Mouse (Mus musculus): ENCODE results near the gene Slc27a1.

Slc27a1 gene

DNA sequence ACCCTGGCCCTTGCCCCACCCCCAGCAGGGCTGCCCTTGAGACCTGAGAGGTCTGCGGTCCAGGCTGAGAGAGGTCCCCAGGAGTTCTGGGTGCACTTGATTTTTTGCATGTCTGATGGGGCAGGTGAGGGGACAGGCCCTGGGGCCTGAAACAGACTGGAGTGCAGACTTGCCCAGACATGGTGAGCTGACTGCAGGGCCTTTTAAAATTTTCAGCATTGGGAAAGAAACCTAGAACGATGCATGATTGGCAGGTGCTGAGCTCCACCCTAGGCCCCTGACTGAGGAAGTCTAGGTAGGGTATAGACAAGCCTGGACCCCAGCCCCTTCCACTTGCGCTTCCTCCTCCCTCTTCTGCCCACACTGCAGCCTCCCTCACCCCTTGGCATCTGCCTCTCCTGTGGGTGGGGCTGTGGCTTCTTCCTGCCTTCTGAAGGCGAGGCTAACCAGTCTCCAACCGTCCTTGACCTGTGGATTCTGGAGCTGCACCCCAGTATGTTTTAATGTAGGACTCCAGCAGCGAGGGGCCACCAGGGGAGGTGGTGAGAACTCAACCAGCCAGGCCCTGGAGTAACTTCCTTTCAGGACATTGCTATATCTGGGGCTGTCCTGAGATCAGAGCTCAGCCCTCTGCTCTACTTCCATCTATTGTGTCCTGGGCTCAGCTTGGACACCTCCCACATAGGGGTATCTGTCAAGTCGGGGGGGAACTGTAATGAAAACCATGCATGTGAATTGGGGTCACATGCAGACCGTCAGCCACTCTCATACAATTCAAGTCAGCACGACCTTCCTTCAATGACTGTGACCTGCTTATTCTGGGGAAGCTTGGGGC, 58.8 kb downstream of the Slc27a1 start:
- no peak for DNase-seq

DNA sequence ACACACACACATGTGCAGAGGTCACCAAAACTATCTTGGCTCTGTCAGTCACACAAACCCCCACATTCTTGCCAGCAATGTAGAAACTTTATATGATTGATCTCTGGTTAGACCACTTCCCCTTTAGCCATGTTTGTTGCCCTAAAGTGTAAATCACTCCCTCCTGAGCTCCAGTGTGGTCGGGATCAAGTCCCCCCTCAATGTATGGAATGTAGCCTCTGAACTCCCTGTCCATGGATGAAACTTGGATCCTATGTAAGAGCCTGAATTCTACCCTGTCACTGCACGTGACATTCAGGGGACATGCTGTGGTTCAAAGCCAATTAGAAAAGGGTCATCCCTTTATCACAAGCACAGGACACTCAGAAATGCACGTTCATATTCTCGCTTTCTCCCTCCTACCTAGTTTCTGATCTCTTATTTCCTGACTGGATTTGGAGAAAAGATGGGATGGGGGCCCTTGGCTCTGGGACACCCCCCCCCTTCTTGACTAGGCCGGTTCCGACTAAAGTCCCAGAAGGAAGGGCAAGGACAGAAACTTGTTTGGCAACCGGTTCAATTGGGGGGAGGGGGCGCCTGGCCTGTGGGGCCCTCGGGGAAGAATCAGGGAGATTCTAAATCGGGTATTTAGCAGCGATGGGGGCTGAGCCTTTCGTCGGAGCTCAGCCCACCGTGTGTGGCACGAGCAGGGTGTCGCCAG, 59.9 kb downstream of the Slc27a1 start:
- DNase-seq, result no peak

DNA sequence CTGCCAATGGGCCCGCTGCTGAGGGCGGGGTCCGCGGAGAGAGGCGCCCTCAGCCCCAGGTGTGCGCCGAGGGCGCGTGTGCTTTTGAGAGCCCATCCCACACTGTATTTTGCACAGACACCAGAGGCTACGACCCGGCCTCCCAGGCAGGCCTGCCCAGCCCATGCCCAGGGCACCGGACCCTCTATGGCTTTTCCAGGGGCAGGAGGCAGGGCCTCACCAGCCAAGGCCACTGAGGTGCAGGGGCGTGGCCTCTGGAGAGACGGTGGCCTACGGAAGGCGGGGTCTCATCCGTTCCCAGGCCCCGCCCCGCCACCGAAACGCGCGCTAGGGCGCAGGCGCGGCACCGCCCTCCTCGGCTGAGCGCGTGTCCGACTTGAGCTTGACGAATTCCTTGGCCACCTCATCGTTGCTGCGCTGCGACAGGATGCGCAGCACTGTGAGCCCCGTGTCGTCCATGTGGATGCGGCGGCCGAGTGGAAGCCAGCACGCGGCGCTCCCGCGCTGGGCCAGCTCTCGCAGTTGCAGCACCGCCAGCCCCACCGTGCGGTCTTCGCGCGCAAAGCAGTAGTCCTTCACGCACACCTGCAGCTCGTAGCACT, 60.5 kb downstream of the Slc27a1 start:
- peak; percentile 94 for DNase-seq

DNA sequence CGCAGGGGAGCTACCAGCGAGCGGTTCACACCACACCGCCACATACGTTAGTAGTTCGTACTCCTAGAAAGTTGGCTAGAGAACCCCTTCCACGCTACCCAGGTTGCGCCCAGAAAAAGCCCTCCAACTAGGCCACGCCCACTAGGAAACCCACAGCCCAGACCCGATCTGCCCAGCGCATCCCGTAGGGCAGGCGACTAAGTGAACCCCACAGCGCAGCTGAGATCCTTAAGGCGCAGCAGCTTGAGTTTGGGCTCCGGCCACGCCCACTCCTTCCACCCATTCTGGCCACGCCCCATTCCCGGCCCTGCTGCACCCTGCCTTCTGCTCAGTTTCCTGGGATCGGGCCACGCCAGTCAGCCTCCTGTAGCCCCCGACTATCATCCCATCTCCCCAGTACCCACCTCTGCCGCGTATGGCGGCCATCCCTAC, 61.1 kb downstream of the Slc27a1 start:
- DNase-seq, result peak; percentile 59

DNA sequence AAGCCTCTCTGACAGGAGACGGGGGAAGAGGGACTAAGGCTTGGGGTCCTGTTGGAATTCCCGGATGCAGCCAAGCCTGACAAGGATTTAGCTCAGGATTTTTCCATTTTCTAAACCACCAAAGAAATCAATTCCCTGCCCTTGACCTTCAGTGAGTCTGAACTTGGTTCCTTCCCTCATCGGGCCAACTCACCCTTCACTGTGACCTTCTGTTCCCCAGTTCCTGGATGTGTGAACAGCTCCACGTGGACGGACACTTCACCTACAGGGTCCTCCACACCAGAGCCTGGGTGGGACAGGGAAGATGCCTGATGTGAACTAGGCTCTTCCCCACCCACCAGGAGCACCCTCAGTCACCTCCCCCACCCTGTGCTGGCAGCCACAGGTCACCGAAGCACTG, 62.1 kb downstream of the Slc27a1 start:
- DNase-seq, result no peak

DNA sequence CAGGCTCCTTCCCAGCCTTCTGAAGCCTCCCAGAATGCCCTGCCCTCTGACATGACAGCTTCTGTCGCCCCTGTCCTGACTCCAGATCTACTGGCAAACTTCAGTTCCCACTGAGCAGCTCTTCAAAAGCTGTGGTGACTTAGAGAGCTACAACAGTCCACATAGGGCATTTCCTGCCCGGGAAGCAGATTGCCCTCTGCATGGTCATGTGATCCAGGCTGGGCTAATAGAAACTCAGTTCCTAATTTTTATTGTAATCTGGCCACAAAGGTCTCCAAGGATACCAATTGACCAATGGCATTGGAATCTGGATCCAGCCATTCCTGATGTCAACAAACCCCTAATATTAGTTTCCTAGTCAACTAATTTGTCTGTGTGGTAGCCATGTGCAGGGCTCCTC, 63.2 kb downstream of the Slc27a1 start:
- no peak for DNase-seq

DNA sequence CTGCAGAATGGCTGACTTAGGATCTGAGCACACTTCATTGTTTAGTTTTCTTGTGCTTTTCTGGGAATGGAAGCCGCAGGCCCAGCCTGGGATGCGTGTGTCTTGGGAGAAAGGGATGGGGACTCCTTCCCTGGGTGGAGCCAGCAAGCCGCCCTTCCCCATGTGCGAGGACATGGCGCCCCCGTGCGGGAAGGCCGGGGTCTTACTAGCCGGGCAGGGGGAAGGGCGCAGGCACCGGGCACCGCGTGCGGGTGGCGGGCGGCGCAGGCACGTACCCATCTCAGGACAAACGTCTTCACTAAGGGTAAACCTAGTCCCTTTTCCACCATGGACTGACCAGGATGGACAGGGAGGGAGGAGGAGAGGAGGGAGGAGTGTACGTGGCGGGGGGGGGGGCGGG, 64.5 kb downstream of the Slc27a1 start:
- DNase-seq, result peak; percentile 49

DNA sequence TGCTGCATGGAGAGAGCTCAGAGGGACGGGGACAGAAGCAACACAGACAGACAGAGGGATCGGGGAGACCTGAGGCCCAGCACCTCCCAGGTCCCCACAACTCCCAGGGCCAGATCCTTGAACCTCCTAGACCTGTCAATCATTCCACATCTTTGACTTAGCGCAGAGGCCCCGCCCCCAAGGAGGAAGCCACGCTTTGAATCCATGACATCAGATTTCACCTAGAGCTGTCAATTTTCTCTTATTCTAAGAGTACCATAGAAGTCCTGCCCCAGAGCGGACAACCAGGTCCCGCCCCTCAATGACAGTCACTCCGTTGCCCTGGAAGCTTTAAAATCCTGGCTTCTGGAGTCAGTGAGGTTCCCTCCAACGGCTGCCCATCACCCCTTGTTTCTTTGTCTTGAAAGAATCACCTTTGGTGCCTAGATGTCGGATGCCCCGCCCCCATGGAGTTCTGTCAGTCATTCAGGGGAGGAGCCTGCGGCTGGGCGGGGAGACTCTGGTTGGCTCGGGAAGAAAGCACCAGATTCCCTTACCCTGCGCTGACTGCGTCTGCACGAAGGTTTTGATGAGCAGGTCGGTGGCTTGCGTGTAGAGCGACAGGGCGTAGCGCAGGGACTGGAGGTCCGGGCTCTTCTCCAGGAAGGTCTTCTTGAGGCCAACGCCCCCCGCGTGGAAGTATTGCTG, 65.4 kb downstream of the Slc27a1 start:
- peak; percentile 70 for DNase-seq

All from kidney, adult 9 months (tissue).